Mouse (Mus musculus): ENCODE measurements around the gene Hoxb6. TPM values are rescaled to one million over a fixed set of nuclear protein-coding genes. Genes with fewer than 3 reads are reported as not detected.

Hoxb6 gene
- total RNA-seq, 2 experiments from 2014 or later = not detected

- DNase-seq (ENCODE audit: low spot score in 2 of 2) = no peak
Measured at GRCm38 (mm10) chr11:96284774-96285734, 7.2 kb upstream of the Hoxb6 start.

DNA sequence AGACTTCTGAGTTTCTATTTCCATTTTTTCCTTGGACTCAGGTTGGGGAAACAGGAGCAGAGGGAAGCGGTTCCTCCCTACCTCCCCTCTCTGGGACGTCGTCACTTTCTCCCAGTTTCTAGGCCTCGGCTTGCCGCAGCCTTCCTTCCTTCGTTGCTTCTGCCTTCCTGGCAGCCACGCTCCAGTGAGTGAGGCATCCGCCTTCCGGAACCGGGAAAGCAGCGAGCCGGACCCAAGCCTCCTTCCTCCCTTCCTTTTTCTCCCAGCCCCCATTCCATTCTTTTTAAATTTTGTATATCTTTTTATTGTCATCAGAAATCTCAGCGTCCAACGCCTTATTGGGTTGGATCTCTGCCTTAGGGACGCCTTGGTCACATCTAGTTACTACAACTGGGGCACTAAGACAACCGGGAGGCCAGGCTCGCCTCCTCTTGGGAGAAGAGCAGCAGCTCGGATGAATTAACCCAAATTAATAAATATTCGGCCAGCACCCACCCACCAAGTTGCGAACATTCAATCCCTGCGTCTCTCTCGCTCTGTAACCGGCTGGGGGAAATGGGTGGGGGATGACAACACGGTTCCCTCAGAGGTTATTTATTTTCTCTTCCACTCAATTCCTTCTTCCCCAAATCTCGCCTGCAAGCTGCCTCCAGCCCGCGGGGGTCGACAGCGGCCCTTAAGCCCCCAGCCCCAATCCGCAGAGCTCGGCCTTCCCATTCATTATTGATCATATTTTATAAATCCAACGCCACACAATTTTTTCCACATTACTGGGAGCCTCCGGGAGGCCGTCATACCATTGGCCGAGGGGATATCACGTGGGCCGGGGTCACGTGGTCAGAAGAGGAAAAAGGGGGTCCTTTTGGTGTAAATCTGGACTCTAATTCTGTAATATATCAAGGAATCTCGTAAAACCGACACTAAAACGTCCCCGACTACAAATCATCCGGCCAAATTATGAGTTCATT, 6.2 kb upstream of the Hoxb6 start, which contains the start of gene Hoxb7:
TSS of gene Hoxb7 (plus strand) at position 853 of the 968 bp plus-strand sequence.
- no peak for DNase-seq (ENCODE audit: low spot score in 2 of 2)

DNA sequence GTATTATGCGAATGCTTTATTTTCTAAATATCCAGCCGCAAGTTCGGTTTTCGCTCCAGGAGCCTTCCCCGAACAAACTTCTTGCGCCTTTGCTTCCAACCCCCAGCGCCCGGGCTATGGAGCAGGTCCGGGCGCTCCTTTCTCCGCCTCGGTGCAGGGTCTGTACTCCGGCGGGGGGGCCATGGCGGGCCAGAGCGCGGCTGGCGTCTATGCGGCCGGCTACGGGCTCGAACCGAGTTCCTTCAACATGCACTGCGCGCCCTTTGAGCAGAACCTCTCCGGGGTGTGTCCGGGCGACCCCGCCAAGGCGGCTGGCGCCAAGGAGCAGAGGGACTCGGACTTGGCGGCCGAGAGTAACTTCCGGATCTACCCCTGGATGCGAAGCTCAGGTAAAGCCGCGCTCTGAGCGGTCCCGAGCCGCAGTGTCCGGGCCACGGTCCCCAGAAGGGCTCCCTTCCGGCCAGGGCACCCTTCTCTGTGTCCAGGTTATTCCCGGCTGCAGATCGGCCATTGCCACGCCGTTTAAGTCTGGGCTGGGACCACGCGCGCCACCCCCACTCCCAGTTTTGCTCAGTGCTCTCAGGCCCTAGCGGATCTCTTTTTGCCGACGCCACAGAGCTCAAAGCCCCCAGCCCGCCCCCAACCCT, 5.4 kb upstream of the Hoxb6 start:
- DNase-seq (ENCODE audit: low spot score in 2 of 2) = no peak

DNA sequence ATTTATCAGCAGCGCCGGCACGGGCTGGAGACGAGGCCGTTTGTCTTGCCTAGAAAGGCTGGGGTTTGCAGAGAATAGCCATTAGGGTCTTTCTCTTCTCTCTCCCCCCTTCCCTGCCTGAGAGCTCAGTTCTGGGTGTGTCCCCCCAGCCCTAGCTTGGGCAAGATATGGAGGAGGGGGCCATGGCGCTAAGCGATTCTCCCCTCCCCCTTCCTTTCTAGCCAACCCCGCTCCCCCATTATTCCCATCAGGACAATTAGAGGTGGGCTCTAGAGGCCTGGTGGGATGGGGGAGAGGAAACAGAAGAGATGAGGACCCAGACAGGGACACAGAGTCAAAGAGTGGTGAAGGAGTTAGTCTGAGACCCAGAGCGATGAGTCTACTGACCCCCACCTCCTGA, 4.9 kb upstream of the Hoxb6 start:
- DNase-seq (ENCODE audit: low spot score in 2 of 2) = no peak

- no peak for DNase-seq (ENCODE audit: low spot score in 2 of 2)
Measured at GRCm38 (mm10) chr11:96288455-96289221, 3.6 kb upstream of the Hoxb6 start.

- no peak for DNase-seq (ENCODE audit: low spot score in 2 of 2)
Measured at GRCm38 (mm10) chr11:96289293-96289692, 3.0 kb upstream of the Hoxb6 start.

DNA sequence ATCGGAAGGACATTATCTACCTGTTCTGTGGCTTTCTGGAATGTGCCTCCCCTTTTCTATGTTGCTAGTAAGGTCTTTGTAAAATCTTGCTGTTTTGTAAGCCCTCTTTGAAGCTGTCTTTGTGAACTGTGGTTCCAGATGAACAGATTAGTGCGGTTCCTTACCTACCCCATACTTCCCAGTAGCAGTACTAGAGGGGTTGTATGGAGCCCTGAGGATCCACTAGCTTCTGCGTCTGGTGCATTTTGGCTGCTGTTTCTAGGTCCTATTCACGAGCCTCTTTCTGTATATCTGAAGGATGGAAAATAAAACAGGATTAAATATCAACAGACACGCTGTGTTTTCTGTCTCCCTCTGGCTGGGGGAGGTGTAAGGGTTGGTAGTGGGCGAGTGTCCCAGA, 2.4 kb upstream of the Hoxb6 start:
- DNase-seq (ENCODE audit: low spot score in 2 of 2) = no peak

GRCm38 (mm10) chr11:96290705-96291355, 1.4 kb upstream of the Hoxb6 start:
- no peak for DNase-seq (ENCODE audit: low spot score in 2 of 2)

DNA sequence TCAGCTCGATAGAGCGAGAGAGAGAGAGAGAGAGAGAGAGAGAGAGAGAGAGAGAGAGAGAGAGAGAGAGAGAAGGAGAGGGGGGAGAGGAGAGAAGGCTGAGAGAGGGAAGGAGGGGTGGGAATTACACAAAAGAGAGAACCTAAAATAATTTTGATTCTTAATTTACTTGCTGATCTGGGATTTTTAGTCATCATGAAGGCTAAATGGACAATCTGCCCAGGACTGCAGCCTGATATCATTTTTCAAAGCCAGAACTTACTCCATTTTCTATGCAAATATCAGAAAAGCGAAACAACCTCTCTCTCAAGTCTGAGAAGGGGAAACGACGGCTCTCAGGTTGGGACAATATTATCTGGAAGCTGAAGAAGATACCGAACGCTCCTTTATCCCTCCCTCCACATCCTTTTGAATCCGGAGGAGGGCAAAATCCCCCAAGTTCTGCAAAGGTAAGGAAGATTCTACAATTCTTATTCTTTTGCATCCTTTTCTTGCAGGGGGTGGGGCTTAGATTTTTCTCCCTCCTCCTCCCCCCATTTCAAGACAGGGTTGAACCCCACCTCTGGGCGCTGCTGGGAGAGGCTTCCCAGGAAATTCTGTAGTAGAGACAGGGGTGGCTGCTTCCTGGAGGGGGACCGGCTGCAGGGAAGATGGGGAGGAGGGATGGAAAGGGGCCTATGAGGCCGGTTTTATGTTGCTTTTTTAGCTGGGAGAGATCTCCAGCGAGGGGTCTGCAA, 457 bp downstream of the Hoxb6 start:
- no peak for DNase-seq (ENCODE audit: low spot score in 2 of 2)

DNA sequence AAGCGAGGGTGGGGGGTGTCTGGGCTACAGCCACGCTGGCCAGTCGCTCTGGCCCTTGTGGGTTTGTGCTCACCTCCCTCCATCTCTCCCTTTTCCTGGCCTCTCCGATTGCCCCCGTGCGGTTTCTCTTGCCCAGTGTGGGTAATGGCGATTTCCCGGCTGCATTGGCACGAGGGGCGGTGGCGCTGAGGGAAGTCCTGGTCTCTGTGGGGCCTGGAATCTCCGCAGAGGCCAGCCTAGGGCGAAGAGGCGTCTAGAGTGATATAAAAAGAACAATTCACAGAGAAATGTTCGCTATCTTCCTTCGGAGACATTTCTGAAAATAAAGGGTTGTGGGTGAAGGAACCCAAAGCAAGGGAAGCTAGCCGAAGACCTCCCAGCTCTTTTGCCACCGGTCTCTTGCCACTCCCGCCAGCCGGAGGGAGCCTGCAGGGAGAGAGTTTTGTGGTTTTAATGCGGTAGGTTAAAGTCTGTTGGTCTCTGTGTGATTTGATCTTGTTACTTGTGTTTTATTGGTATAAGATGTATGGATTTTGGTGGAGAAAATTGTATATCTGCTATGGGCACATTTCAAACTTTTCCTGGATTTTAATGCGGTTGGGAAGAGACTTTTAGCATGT, 1.1 kb downstream of the Hoxb6 start:
- DNase-seq (ENCODE audit: low spot score in 2 of 2) = no peak

GRCm38 (mm10) chr11:96294245-96295091, 2.2 kb downstream of the Hoxb6 start:
- DNase-seq (ENCODE audit: low spot score in 2 of 2) = peak; percentile 52 to 65

- no peak for DNase-seq (ENCODE audit: low spot score in 2 of 2)
Measured at GRCm38 (mm10) chr11:96295092-96295835, 3.0 kb downstream of the Hoxb6 start.

GRCm38 (mm10) chr11:96296997-96297396, 4.7 kb downstream of the Hoxb6 start:
- no peak for DNase-seq (ENCODE audit: low spot score in 2 of 2)

- DNase-seq (ENCODE audit: low spot score in 2 of 2) = no peak
Measured at GRCm38 (mm10) chr11:96297428-96297827, 5.2 kb downstream of the Hoxb6 start.

GRCm38 (mm10) chr11:96297968-96298635, 5.8 kb downstream of the Hoxb6 start:
- no peak for DNase-seq (ENCODE audit: low spot score in 2 of 2)

DNA sequence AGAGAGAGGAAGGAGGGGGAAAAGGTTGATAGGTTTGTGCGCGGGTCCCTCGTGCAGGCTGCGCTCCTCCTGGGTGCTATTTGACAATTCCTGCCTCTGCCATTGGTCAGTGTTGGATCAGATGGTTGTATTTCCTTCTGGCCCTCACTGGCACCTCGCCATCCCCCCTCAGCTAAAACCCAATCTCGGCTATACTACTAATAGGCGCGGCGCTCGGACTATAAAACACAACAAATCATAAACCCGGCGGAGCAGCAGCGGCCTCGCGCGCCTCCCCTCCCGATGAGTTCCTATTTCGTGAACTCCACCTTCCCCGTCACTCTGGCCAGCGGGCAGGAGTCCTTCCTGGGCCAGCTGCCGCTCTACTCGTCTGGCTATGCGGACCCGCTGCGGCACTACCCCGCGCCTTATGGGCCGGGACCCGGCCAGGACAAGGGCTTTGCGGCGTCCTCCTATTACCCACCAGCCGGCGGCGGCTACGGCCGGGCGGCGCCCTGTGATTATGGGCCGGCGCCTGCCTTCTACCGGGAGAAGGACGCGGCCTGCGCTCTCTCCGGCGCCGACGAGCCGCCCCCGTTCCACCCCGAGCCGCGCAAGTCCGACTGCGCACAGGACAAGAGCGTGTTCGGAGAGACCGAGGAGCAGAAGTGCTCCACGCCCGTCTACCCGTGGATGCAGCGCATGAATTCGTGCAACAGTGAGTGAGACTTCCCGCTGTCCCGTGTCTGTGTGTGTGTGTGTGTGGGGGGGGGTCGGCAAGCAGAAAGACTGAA, 6.8 kb downstream of the Hoxb6 start:
- DNase-seq (ENCODE audit: low spot score in 2 of 2) = no peak

Data from layer of hippocampus, postnatal 14 days (tissue).